Mouse (Mus musculus) skeletal muscle tissue, adult 2 months (tissue): ENCODE measurements around the gene Zc3hc1.
A peak's percentile ranks its signal among the peaks of the same experiment; 100 is the strongest.
"Not testable (repeated sequence)": the region's sequence is repeated elsewhere in the genome, so short reads cannot be mapped to it uniquely, and the experiment has no call there.

Source experiments
- DNase-seq: peaks from one replicate; pipeline ENCODE4 v3.0.0-alpha.2; 2012; ENCODE audit warnings: low read depth, low spot score

Zc3hc1 gene

GRCm38 (mm10) chr6:30390714-30391697 is at the start of gene Zc3hc1:
TSS of gene Zc3hc1 (minus strand) at chr6:30391028.
- DNase-seq: peak; percentile 62

GRCm38 (mm10) chr6:30439576-30439975 is 48.7 kb upstream of the Zc3hc1 start:
- no peak for DNase-seq

GRCm38 (mm10) chr6:30437054-30437453 is 46.2 kb upstream of the Zc3hc1 start:
- DNase-seq: no peak

- DNase-seq: no peak
These were observed 45.6 kb upstream of the Zc3hc1 start for GRCm38 (mm10) chr6:30436476-30436875.

- DNase-seq: no peak
These were observed 41.8 kb upstream of the Zc3hc1 start for GRCm38 (mm10) chr6:30432461-30433192.

GRCm38 (mm10) chr6:30416801-30417200 is 26.0 kb upstream of the Zc3hc1 start:
- DNase-seq: peak; percentile 22

GRCm38 (mm10) chr6:30416126-30416525 is 25.3 kb upstream of the Zc3hc1 start:
- DNase-seq: no peak

- DNase-seq: no peak
These were observed 20.5 kb upstream of the Zc3hc1 start for GRCm38 (mm10) chr6:30411311-30411710.

GRCm38 (mm10) chr6:30409399-30410093 is 18.7 kb upstream of the Zc3hc1 start:
- DNase-seq: no peak

- DNase-seq: no peak
These were observed 17.4 kb upstream of the Zc3hc1 start for GRCm38 (mm10) chr6:30408276-30408675.

- no peak for DNase-seq
These were observed 13.8 kb upstream of the Zc3hc1 start for GRCm38 (mm10) chr6:30404671-30405070.

- DNase-seq: peak; percentile 72
These were observed 12.6 kb upstream of the Zc3hc1 start for GRCm38 (mm10) chr6:30403465-30403864.

GRCm38 (mm10) chr6:30402091-30402491 is 11.3 kb upstream of the Zc3hc1 start:
- DNase-seq: peak; percentile 25

GRCm38 (mm10) chr6:30401308-30402015 is 10.6 kb upstream of the Zc3hc1 start, which contains the start of gene Klhdc10:
TSS of gene Klhdc10 (plus strand) at chr6:30401868.
- DNase-seq: peak; percentile 98

GRCm38 (mm10) chr6:30400716-30401115 is 9.9 kb upstream of the Zc3hc1 start:
- DNase-seq: no peak

GRCm38 (mm10) chr6:30400146-30400545 is 9.3 kb upstream of the Zc3hc1 start:
- DNase-seq: no peak

- DNase-seq: no peak
These were observed 1.2 kb upstream of the Zc3hc1 start for GRCm38 (mm10) chr6:30391996-30392395.

GRCm38 (mm10) chr6:30390271-30390670 is 557 bp downstream of the Zc3hc1 start:
- not testable (repeated sequence) for DNase-seq

- DNase-seq: no peak
These were observed 9.7 kb downstream of the Zc3hc1 start for GRCm38 (mm10) chr6:30381116-30381515.

- peak; percentile 68 for DNase-seq
These were observed 15.0 kb downstream of the Zc3hc1 start for GRCm38 (mm10) chr6:30375791-30376190.
